In the genomic region with DNA sequence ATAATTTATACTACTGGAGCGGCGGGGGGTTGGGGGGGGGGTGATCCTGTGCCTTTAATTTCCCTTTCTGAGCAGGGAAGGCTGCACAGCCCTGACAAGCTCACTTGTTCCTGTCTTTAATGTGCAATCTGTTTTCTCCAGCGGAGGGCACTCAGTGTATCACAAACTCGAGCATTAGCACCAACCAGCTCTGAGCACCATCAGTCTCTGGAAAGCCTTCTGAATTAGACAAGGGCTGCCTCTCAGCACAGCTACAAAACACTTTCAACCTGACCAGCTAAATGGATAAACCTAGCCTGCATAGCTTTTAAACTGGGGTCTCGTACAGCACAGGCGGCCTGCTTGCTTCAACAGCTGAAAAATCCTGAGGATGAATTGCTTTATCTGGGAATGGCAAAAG, we compare ENCODE assay signal across 8 mouse cellular contexts. TPM values are rescaled to one million over a fixed set of nuclear protein-coding genes. Genes with fewer than 3 reads are reported as not detected.
DNase-seq lines count a peak whose midpoint lies in the region; ATAC-seq and TF ChIP-seq lines count a peak whose summit lies in the region.

Gene Lrrtm4, plus strand, starts transcription at position 113 of the 400 bp plus-strand sequence.

- 0 out of 2 replicates have a peak within 1 kb of the TSS, but pooled peaks have one; percentile 19 for H3K27ac ChIP-seq in forebrain, embryonic 12.5 days
- peak within 1 kb of the TSS; percentile 95 for H3K27ac ChIP-seq in layer of hippocampus, adult 2 months
- peak within 1 kb of the TSS; percentile 46; the same call in 1 of the 2 replicates for H3K27ac ChIP-seq in midbrain, embryonic 12.5 days (replicated peaks)

- no peaks in the 10 kb centered on the region for H3K4me1 ChIP-seq in forebrain, embryonic 12.5 days
- H3K4me1 ChIP-seq in midbrain, embryonic 12.5 days = peaks cover 4% of the 10 kb centered on the region; the same call in 1 of the 2 replicates

- 3% methylated on average over 6 of the region's 6 CpGs for WGBS in forebrain, embryonic 12.5 days
- WGBS in midbrain, embryonic 12.5 days = 5% methylated on average over 6 of the region's 6 CpGs

- H3K9me3 ChIP-seq in forebrain, embryonic 12.5 days = no peaks in the 10 kb centered on the region
- no peaks in the 10 kb centered on the region for H3K9me3 ChIP-seq in midbrain, embryonic 12.5 days

- DNase-seq in ES-CJ7 (ENCODE audit: low read depth, low spot score) = peak; percentile 15
- DNase-seq in brain, embryonic 14.5 days (ENCODE audit: low read depth) = peak; percentile 94
- peak; percentile 65 to 79 for DNase-seq in layer of hippocampus, adult 2 months (ENCODE audit: low spot score in 2 of 2)
- DNase-seq in testis, postnatal 14 days (ENCODE audit: low spot score) = no peak
- no peak for DNase-seq in yolk sac, embryonic 10.5 days (ENCODE audit: low spot score)
- no peak for DNase-seq in ovary, postnatal 10 days (ENCODE audit: low spot score)

- ATAC-seq in forebrain, embryonic 12.5 days (ENCODE audit: low FRiP score) = peak; percentile 86
- peak; percentile 83 for ATAC-seq in midbrain, embryonic 12.5 days (ENCODE audit: low FRiP score, low read depth)

- no peak for TF ChIP-seq POLR2A in brain, embryonic 14.5 days (IDR thresholded peaks at IDR 0.05; ENCODE audit: borderline replicate concordance, extremely low read depth, insufficient read depth, insufficient read length, poor library complexity, severe bottlenecking)

- no peaks in the 10 kb centered on the region for H3K36me3 ChIP-seq in forebrain, embryonic 12.5 days (replicated peaks)
- H3K36me3 ChIP-seq in midbrain, embryonic 12.5 days = no peaks in the 10 kb centered on the region

- H3K4me2 ChIP-seq in forebrain, embryonic 12.5 days = peak within 1 kb of the TSS; percentile 71
- peak within 1 kb of the TSS; percentile 74 for H3K4me2 ChIP-seq in midbrain, embryonic 12.5 days (replicated peaks)

- H3K9ac ChIP-seq in forebrain, embryonic 12.5 days = peak within 1 kb of the TSS; percentile 44
- peak within 1 kb of the TSS; percentile 59 for H3K9ac ChIP-seq in midbrain, embryonic 12.5 days (replicated peaks)

- no peaks in the 10 kb centered on the region for H3K27me3 ChIP-seq in forebrain, embryonic 12.5 days
- H3K27me3 ChIP-seq in midbrain, embryonic 12.5 days = no peaks in the 10 kb centered on the region

- peak; percentile 42; the same call in 1 of the 2 replicates for TF ChIP-seq CTCF in brain, embryonic 14.5 days (IDR thresholded peaks at IDR 0.05; ENCODE audit: borderline replicate concordance, extremely low read depth, insufficient read depth, insufficient read length)
- TF ChIP-seq CTCF in layer of hippocampus, adult 2 months (conservative IDR thresholded peaks at IDR 0.05) = peak; percentile 64

- H3K4me3 ChIP-seq in forebrain, embryonic 12.5 days (replicated peaks) = peak within 1 kb of the TSS; percentile 46
- peak within 1 kb of the TSS; percentile 71 for H3K4me3 ChIP-seq in layer of hippocampus, adult 2 months
- peak within 1 kb of the TSS; percentile 48 for H3K4me3 ChIP-seq in midbrain, embryonic 12.5 days

RNA-seq across cellular contexts. Expression of gene Lrrtm4, which starts in this region (rescaled TPM):
- 7.9 and 11.7 TPM in 2 replicates for polyA plus RNA-seq in brain, embryonic 14.5 days (2012; rRNA removed)
- polyA plus RNA-seq in forebrain, embryonic 12.5 days (2016; fragmentation: Nextera tagmentation; extraction: Ambion mirVana) = 4.7 TPM in 2 replicates
- total RNA-seq in layer of hippocampus, adult 2 months (2021) = 10 to 100 TPM; 75.2 to 80.7 TPM
- 4.0 and 5.7 TPM in 2 replicates for polyA plus RNA-seq in midbrain, embryonic 12.5 days (2016; fragmentation: Nextera tagmentation; extraction: Ambion mirVana)

Comparison
In these comparisons a context has a peak if more than half of its experiments do, and no peak if none do; other contexts are left out.
1. DNase-seq: peak in ES-CJ7 (single experiment), brain, embryonic 14.5 days (single experiment) and layer of hippocampus, adult 2 months (2 of 2); none in testis, postnatal 14 days (single experiment), yolk sac, embryonic 10.5 days (single experiment) and ovary, postnatal 10 days (single experiment).
2. H3K27ac ChIP-seq: peak in every context shown above with its lines; median percentile 95 in layer of hippocampus, adult 2 months; 46 in midbrain, embryonic 12.5 days; 19 in forebrain, embryonic 12.5 days.
3. Peak in every context shown above with its lines, with median percentiles within 50 percentile points of each other: H3K4me3 ChIP-seq.